Mouse (Mus musculus) retina, embryonic 14.5 days (tissue): ENCODE results near the gene Fbp1.
"Not testable (repeated sequence)": the region's sequence is repeated elsewhere in the genome, so short reads cannot be mapped to it uniquely, and the experiment has no call there.

Experiments used
- DNase-seq: peaks from one replicate; pipeline ENCODE4 v3.0.0-alpha.2; 2015; ENCODE audit warnings: low spot score

Gene Fbp1

GRCm38 (mm10) chr13:62887712-62888441, at the start of gene Fbp1:
Gene Fbp1 (minus strand): TSS chr13:62888282.
- DNase-seq = peak; percentile 56

- DNase-seq = peak; percentile 22
These were observed 44.4 kb upstream of the Fbp1 start for GRCm38 (mm10) chr13:62932452-62932851.

GRCm38 (mm10) chr13:62929766-62930389, 41.8 kb upstream of the Fbp1 start:
- DNase-seq = peak; percentile 60

- not testable (repeated sequence) for DNase-seq
These were observed 41.1 kb upstream of the Fbp1 start for GRCm38 (mm10) chr13:62929144-62929543.

- DNase-seq = no peak
These were observed 39.4 kb upstream of the Fbp1 start for GRCm38 (mm10) chr13:62927470-62927869.

- peak; percentile 67 for DNase-seq
These were observed 38.4 kb upstream of the Fbp1 start for GRCm38 (mm10) chr13:62926479-62926878.

GRCm38 (mm10) chr13:62923182-62923581, 35.1 kb upstream of the Fbp1 start:
- no peak for DNase-seq

GRCm38 (mm10) chr13:62922645-62923044, 34.6 kb upstream of the Fbp1 start:
- no peak for DNase-seq

GRCm38 (mm10) chr13:62919647-62920341, 31.7 kb upstream of the Fbp1 start:
- DNase-seq = peak; percentile 80

- DNase-seq = no peak
These were observed 29.5 kb upstream of the Fbp1 start for GRCm38 (mm10) chr13:62917416-62918110.

- DNase-seq = no peak
These were observed 28.6 kb upstream of the Fbp1 start for GRCm38 (mm10) chr13:62916675-62917074.

GRCm38 (mm10) chr13:62911575-62911974, 23.5 kb upstream of the Fbp1 start:
- no peak for DNase-seq

GRCm38 (mm10) chr13:62910206-62910605, 22.1 kb upstream of the Fbp1 start:
- no peak for DNase-seq

GRCm38 (mm10) chr13:62909776-62910175, 21.7 kb upstream of the Fbp1 start:
- no peak for DNase-seq

GRCm38 (mm10) chr13:62908163-62908559, 20.1 kb upstream of the Fbp1 start:
- DNase-seq = peak; percentile 58

- no peak for DNase-seq
These were observed 19.6 kb upstream of the Fbp1 start for GRCm38 (mm10) chr13:62907527-62908162.

GRCm38 (mm10) chr13:62901139-62901538, 13.1 kb upstream of the Fbp1 start:
- no peak for DNase-seq

GRCm38 (mm10) chr13:62897927-62898646, 10.0 kb upstream of the Fbp1 start:
- DNase-seq = no peak

- DNase-seq = no peak
These were observed 5.2 kb upstream of the Fbp1 start for GRCm38 (mm10) chr13:62893044-62893842.

GRCm38 (mm10) chr13:62889311-62889710, 1.2 kb upstream of the Fbp1 start:
- no peak for DNase-seq
